Mouse (Mus musculus) telencephalon, adult 2 months (tissue): ENCODE measurements around the gene Ift27.

Experiments used
- DNase-seq: peaks from one replicate; pipeline ENCODE4 v3.0.0-alpha.2; 2011; ENCODE audit warnings: low read depth, low spot score

Gene Ift27

DNA sequence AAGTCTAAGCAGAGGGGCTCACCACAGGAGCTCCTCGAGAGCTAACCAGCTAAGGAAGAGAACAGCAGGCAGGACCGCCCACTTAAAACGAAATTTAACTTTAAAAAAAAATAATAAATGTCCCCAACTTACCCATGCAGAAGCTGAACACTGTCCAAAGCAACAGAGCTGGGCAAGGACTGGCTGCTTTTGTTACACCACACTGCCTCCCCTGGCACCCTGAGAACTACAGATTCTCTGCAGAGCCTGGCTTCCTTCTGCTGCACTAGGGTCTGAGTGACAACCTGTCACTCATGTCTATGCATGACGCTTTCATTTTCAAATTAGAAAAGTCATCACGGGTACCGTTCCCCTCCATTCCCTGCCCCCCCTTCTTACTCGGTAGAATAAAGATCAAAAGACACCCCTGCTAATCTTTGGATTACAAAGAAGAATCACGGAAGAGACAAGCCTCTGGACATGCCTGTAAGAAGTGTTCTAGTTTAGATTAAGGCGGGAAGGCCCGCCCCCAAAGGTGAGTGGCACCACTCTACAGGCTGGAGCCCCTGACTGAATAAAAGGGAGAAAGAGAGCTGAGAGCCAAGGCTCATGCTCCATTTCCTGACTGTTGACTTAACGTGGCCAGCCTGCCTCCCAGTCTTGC is 1.5 kb downstream of the Ift27 start:
- DNase-seq: no peak

GRCm38 (mm10) chr15:78171651-78172050 is 2.3 kb downstream of the Ift27 start:
- DNase-seq: no peak

GRCm38 (mm10) chr15:78170708-78171107 is 3.2 kb downstream of the Ift27 start:
- no peak for DNase-seq

- peak; percentile 39 for DNase-seq
These were observed 4.3 kb downstream of the Ift27 start for GRCm38 (mm10) chr15:78169566-78169965.

DNA sequence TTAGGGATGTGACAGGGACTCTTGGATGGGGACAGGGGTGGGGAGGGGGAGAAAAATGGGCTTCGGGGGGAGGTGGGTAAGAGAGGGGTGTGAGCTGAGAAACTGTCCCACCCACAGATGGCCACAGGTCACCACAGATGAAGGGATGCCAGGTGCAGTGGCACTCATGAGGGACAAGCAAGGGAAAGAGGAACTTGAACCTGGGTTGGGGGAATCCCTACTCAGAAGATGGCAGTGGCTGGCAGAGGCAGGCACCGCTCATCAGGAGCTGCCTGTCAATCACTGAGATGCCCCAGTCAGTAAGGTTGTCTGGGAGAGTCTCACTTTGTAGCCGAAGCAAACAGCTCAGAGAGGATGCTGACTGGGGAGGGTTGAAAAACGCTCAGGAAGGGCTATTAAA is 8.6 kb downstream of the Ift27 start:
- no peak for DNase-seq

DNA sequence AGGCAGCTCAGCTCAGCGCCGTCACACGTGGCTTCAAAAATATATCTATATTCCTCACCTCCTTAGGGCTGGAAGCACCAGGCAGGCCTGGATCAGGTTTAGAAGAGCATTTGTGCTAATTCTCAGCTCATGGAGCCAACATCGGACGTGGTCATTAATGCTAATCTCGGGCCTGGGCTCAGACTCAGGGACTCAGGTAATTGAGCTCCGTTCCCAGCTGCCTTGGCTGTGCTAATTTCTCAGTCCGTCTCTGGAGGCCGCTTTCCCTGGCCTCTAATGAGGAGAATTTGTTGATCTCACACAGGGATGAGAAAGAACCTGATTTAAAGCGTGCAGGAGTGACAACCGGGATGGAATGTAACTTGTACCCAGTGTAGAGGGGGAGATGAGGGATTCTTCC is 9.4 kb downstream of the Ift27 start:
- DNase-seq: no peak

GRCm38 (mm10) chr15:78161946-78162345 is 12.0 kb downstream of the Ift27 start:
- DNase-seq: no peak

GRCm38 (mm10) chr15:78158335-78158734 is 15.6 kb downstream of the Ift27 start:
- no peak for DNase-seq

DNA sequence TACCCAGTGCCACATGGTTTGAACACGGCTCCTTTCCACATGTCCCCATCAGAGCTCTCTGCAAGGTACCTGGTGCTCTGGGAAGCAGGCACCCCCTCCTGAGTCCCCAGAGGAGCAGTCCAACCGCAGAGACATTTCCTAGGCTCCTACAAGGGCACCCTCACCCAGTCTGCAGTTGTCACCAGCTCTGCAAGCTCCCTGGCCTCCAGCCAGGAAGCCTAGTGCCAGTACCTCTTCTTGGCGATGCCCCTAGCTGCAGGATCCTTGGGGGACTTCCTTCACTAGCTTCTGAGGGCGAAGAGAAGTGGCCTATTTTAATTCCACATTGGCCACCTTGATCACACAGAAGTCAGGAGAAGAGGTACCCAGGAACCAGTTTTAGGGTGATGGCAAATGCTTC is 16.1 kb downstream of the Ift27 start:
- DNase-seq: no peak

DNA sequence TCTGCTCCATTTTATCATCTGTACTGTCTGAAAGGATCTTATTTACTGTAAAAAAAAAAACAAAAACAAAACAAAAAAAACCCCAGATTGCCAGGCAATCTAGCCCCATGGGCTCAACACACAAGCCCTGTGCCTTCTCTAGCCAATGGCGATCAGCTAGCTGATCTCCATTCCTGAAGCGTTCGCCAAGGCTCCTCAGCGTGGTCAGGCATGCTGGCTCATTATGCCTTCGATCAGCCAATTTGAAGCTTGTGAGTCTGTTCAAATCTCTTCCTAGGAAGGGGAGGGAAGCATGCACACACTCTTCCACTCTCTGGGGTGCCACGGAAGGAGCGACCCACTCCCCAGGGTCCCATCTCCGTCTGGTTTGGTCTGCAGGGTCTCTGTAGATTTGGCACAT is 16.6 kb downstream of the Ift27 start:
- DNase-seq: no peak

DNA sequence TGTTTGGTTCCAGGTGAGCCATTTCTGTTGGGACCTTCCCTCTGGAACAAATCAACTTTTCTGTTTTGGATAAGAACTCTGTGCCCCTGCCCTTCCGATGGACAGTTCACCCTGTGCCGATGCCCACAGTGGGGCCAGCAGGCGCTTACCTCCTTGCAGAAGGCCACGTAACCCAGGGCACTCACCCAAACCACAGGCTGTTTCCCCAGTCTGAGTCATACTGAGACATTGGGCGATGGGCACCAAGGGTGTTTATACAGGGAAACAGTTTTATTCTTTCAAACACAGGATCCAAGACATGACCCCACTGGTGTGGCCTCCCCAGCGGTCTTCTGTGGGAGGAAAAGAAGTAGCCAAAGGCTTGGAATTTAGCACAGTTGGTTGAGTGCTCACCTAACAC is 18.5 kb downstream of the Ift27 start:
- no peak for DNase-seq

- no peak for DNase-seq
These were observed 20.7 kb downstream of the Ift27 start for GRCm38 (mm10) chr15:78153045-78153775.

DNA sequence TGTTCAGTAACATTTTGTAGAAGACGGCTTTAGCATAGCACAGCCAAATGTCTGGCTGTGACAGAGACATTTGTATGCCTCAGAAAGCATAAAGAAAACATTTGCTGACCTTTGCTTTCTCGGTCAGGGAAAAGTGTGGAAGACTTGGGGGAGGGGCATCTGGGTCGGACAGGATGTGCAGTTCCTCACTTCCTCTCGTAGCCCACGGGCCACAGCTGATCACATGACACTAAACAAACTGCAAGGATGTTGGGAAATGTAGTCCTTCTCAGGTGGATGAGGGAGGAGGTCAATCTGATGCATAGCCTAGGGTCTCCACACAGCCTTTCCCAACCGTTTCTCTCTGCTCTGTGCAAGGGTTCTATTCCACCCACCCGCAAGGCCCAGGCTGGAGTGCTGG is 25.3 kb downstream of the Ift27 start:
- DNase-seq: no peak

DNA sequence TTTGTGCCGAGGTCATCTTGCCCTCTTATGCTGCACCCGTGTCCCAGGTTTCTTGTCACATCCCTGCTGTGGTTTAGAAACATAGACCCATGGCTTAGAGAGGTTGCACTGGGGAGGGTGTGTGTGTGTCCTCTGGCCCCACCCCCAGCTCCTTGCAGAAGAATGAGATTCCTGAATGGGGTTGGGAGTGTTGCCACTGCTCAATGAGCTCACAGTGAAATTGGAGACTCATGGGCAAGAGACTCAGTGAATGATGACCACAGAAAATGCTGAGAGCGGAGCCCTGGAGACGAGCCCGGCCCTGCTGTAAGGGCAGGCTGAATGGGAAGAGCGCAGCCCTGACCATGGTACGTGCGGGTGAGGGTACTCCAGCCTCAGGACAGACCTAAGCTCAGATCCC is 33.7 kb downstream of the Ift27 start:
- no peak for DNase-seq

GRCm38 (mm10) chr15:78134606-78135005 is 39.3 kb downstream of the Ift27 start:
- DNase-seq: no peak

GRCm38 (mm10) chr15:78133389-78133788 is 40.5 kb downstream of the Ift27 start:
- DNase-seq: no peak

DNA sequence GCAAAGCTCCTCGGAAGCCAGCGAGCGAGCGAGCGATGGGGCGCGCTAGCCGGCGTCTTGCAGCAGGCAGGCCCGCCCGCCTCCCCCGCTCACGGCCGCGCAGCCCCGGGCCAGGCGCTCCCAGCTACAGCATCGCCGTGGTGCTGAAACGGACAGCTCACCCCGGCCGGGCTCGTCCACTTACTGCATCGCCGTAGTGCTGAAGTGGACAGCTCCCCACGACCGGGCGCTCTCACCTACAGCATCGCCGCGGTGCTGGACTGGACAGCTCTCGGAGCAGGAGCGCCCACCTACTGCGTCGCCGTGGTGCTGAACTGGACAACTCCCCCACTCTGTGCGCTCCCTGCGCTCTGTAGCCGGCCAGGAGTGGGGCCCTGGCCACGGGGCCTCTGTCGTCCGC is 54.2 kb downstream of the Ift27 start, which contains the start of gene Cacng2:
Cacng2 (minus strand) TSS at position 325 of the 400 bp plus-strand sequence.
- no peak for DNase-seq

DNA sequence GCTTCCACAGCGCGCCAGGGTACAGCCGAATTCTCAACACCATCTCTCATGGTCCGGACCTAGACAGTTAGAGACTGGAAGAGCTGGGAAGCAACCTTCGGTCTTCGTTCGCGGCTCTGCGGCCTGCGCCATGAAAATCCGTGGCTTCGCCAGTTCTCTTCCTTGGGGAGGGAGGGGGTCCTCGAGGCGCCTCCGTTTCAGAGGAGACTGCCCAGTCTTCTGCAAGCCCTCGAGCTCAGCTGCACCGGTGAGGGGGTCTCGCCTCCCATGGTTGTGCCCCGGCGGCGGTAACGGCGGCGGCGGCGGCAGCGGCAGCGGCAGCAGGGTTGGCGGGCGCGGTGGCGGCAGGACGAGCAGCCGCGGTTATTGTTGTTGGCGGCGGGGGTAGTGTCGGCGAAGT is 54.7 kb downstream of the Ift27 start:
- DNase-seq: no peak

DNA sequence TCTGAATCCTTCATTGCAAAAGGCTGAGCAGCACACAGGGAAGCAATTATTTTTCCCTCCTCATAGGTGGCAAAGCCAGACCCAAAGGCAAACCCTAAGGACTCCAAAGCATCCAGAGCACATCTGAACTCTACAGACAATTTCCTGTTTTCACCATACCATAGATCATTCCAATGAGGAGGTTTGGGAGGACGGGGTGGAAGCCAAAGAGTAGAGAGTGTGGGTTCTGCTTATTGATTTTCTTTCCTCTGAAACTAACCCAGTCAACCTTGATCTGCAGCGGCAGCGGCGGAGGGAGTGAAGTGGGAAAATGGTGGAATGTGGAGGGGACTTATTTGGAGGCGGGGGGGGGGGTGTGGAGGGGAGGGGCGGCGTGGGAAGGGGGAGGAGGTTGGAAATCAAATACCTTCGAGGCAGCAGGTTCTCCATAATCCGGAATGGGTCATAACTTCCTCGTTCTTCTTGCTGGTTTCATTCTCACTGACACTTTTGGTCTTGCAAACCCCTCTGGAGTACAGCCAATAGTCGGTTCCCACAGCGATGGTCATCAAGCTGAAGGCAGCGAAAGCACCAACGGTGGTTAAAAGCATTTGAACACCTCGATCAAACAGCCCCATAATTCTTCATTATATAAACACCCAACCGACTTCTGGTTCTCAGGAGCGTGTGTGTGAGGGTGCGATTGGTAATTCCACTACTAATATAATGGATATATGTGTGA is 55.5 kb downstream of the Ift27 start:
- DNase-seq: no peak

- DNase-seq: no peak
These were observed 56.2 kb downstream of the Ift27 start for GRCm38 (mm10) chr15:78117731-78118130.

- DNase-seq: no peak
These were observed 57.0 kb downstream of the Ift27 start for GRCm38 (mm10) chr15:78116936-78117335.

DNA sequence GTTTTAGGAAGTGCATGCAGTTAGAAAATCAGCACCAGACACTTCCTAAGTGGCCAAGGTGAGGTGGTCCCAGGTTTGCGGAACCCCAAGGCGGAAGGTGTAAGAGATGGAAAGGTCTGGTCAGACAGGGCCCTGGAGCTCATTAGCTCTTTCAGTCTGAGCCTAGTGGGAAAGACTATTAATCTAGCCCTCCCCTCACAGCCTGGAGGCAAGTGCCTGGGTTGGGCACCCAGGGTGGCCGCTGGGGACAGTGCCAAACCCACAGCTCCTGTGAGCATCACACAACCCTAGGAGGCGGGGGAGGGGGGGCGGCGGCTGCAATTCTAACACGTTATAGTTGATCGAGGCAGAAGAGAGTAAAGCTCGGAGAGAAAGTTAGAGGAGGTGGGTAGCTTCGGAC is 57.7 kb downstream of the Ift27 start:
- no peak for DNase-seq
